Mouse (Mus musculus) cortical plate, adult 2 months (tissue): ENCODE measurements around the gene Csta1. TPM values are rescaled to one million over a fixed set of nuclear protein-coding genes. Genes with fewer than 3 reads are reported as not detected.
A peak's percentile ranks its signal among the peaks of the same experiment; 100 is the strongest.

Experiments
- H3K27ac ChIP-seq: fragments of 200-500 bp; 2 replicates; pipeline ENCODE4 v1.5.1; 2012; ENCODE audit warnings: low read length, control low read depth, inconsistent platforms; ENCODE audit not compliant: insufficient read depth
- H3K4me1 ChIP-seq: fragments of 200-500 bp; 2 replicates; pipeline ENCODE4 v1.6.1; 2011; ENCODE audit warnings: low read length; ENCODE audit not compliant: control insufficient read depth, insufficient read depth
- H3K4me3 ChIP-seq: fragments of 200-500 bp; 2 replicates; pipeline ENCODE4 v1.5.1; 2011; ENCODE audit warnings: mild to moderate bottlenecking, low read length, control low read depth; ENCODE audit not compliant: insufficient read depth
- CTCF ChIP-seq: fragments of 200-500 bp; IDR thresholded peaks from 2 replicates; pipeline ENCODE4 v1.5.1; 2011; ENCODE audit warnings: mild to moderate bottlenecking, control low read depth, low read length; ENCODE audit not compliant: insufficient read depth; ENCODE audit errors: extremely low read depth
- POLR2A ChIP-seq: fragments of 200-500 bp; IDR thresholded peaks from 2 replicates; pipeline ENCODE4 v1.6.1; 2011; ENCODE audit warnings: mild to moderate bottlenecking, low read length, control low read depth; ENCODE audit not compliant: insufficient read depth; ENCODE audit errors: extremely low read depth
- polyA plus RNA-seq: library from polyadenylated mRNA; depleted of rRNA; stranded (reverse); fragments of >200 nt; gene quantifications from 2 replicates; pipeline ENCODE4 v1.2.3, GENCODE M21; 2012; rRNA removed

Gene Csta1
- polyA plus RNA-seq, 1 experiment = not detected

GRCm38 (mm10) chr16:36094079-36094478 is 37.0 kb downstream of the Csta1 start:
- no peaks in the 10 kb centered on the region for H3K4me1 ChIP-seq
- no peak overlapping the region for H3K27ac ChIP-seq
- no peak for TF ChIP-seq POLR2A
- no peak for TF ChIP-seq CTCF
- no peak overlapping the region for H3K4me3 ChIP-seq

- no peak overlapping the region for H3K27ac ChIP-seq
- no peak for TF ChIP-seq CTCF
- TF ChIP-seq POLR2A = no peak
- no peaks in the 10 kb centered on the region for H3K4me1 ChIP-seq
- no peak overlapping the region for H3K4me3 ChIP-seq
Observed at GRCm38 (mm10) chr16:36090785-36091509, 40.1 kb downstream of the Csta1 start.

- Histone ChIP-seq H3K27ac (no peak overlapping the region), H3K4me3 (no peak overlapping the region), H3K4me1 (no peaks in the 10 kb centered on the region)
- TF ChIP-seq POLR2A (no peak), CTCF (peak; percentile 25; the same call in 1 of the 2 replicates)
Observed at GRCm38 (mm10) chr16:36089850-36090616, 41.0 kb downstream of the Csta1 start.

GRCm38 (mm10) chr16:36089065-36089464 is 42.0 kb downstream of the Csta1 start:
- no peak overlapping the region for H3K4me3 ChIP-seq
- H3K27ac ChIP-seq = no peak overlapping the region
- no peak for TF ChIP-seq CTCF
- TF ChIP-seq POLR2A = no peak
- no peaks in the 10 kb centered on the region for H3K4me1 ChIP-seq

GRCm38 (mm10) chr16:36087846-36088245 is 43.2 kb downstream of the Csta1 start:
- H3K4me3 ChIP-seq = no peak overlapping the region
- H3K4me1 ChIP-seq = no peaks in the 10 kb centered on the region
- H3K27ac ChIP-seq = no peak overlapping the region
- no peak for TF ChIP-seq CTCF
- TF ChIP-seq POLR2A = no peak

GRCm38 (mm10) chr16:36079916-36080315 is 51.1 kb downstream of the Csta1 start:
- no peak for TF ChIP-seq CTCF
- no peak for TF ChIP-seq POLR2A
- Histone ChIP-seq H3K4me3 (no peak overlapping the region), H3K27ac (no peak overlapping the region), H3K4me1 (no peaks in the 10 kb centered on the region)

GRCm38 (mm10) chr16:36074772-36075171 is 56.3 kb downstream of the Csta1 start:
- Histone ChIP-seq H3K27ac (no peak overlapping the region), H3K4me1 (no peaks in the 10 kb centered on the region), H3K4me3 (no peak overlapping the region)
- TF ChIP-seq POLR2A (no peak), CTCF (no peak)

- peak overlapping the region; percentile 67 for H3K4me3 ChIP-seq
- H3K27ac ChIP-seq = no peak overlapping the region
- TF ChIP-seq POLR2A (no peak), CTCF (no peak)
- no peaks in the 10 kb centered on the region for H3K4me1 ChIP-seq
Observed at GRCm38 (mm10) chr16:36072410-36073011, 58.5 kb downstream of the Csta1 start.

GRCm38 (mm10) chr16:36071450-36072379 is 59.3 kb downstream of the Csta1 start, which contains the start of the genes Fam162a and Ccdc58:
Fam162a (minus strand) TSS chr16:36071594.
Ccdc58 (plus strand) TSS chr16:36071685.
- H3K27ac ChIP-seq = peak within 1 kb of the TSS; percentile 93
- H3K4me1 ChIP-seq = no peaks in the 10 kb centered on the region
- TF ChIP-seq CTCF (no peak), POLR2A (peak; percentile 92)
- peak within 1 kb of the TSS; percentile 67 for H3K4me3 ChIP-seq

GRCm38 (mm10) chr16:36071071-36071449 is 60.0 kb downstream of the Csta1 start:
- H3K4me3 ChIP-seq = peak overlapping the region; percentile 67
- H3K4me1 ChIP-seq = no peaks in the 10 kb centered on the region
- H3K27ac ChIP-seq = no peak overlapping the region
- no peak for TF ChIP-seq CTCF
- no peak for TF ChIP-seq POLR2A

Other genes starting within 250 kb of the Csta1 start
- 3.9 and 4.0 TPM in 2 replicates for gene Parp9, start 192.8 kb downstream of the Csta1 start, polyA plus RNA-seq
- 2.8 TPM in 2 replicates for gene Dtx3l, start 192.1 kb downstream of the Csta1 start, polyA plus RNA-seq
- gene Kpna1, start 152.5 kb downstream of the Csta1 start, polyA plus RNA-seq = 49.5 and 49.8 TPM in 2 replicates
- gene Wdr5b, start 90.1 kb downstream of the Csta1 start, polyA plus RNA-seq = 4.4 and 4.8 TPM in 2 replicates
- gene Fam162a, start 59.6 kb downstream of the Csta1 start, polyA plus RNA-seq = 97.8 and 111 TPM in 2 replicates
- gene Ccdc58, start 59.6 kb downstream of the Csta1 start, polyA plus RNA-seq = 18.3 and 18.7 TPM in 2 replicates
- gene Stfa2l1, start 25.6 kb upstream of the Csta1 start, polyA plus RNA-seq = not detected in 2 replicates
- not detected in 2 replicates for gene Gm5483, start 53.0 kb upstream of the Csta1 start, polyA plus RNA-seq
- not detected in 2 replicates for gene Gm5416, start 79.2 kb upstream of the Csta1 start, polyA plus RNA-seq
- gene 2010005H15Rik, start 90.2 kb upstream of the Csta1 start, polyA plus RNA-seq = not detected in 2 replicates
- gene Stfa1, start 145.7 kb upstream of the Csta1 start, polyA plus RNA-seq = not detected in 2 replicates
- not detected in 2 replicates for gene BC117090, start 203.1 kb upstream of the Csta1 start, polyA plus RNA-seq
- gene BC100530, start 236.5 kb upstream of the Csta1 start, polyA plus RNA-seq = not detected in 2 replicates